Mouse (Mus musculus) thymus, postnatal 10 days (tissue): ENCODE measurements around the gene Kcnab2.

ENCODE experiments used
- DNase-seq, 2 experiments: peaks; one replicate each; pipeline ENCODE4 v3.0.0; 2021; ENCODE audit warnings: low spot score in 2 of 2

Gene Kcnab2

DNA sequence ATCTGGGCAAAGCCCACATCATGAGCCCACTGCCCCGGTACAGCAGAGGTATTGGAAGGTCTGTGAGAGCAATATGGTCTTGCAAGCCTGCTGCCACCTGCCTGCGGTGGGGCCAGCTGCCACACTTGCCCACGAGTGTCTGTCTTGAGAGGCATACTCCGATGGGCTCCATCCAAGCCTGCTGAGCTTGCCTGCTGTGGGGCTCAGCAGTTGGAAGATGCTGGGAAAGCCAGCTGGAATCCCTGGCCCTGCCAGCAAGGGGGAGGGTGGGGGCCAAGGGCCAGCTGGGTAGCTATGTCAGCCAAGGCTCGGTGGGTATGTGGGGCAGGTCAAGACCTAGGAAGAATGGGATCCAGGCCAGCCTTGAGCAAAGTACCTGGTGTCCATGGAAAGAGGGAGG lies 85.5 kb downstream of the Kcnab2 start:
- no peak for DNase-seq

DNA sequence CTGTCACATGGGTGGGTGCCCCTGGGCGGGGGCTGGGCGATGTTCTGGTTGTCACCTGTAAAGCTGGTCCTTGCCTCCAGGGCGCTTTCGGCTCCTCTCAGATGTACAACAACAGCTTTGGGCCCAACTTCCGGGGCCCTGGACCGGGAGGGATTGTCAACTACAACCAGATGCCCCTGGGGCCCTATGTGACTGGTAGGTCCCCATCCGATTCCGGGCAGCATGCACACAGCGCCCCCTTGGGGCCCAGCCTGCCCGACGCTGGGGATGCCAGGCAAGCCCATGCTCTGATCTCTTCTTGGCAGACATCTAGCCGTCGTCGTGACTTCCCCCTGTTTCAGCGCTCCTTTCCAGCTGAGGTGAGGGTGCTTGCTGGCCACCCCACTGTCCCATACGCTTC lies 92.0 kb downstream of the Kcnab2 start:
- peak; percentile 9 to 28 for DNase-seq

DNA sequence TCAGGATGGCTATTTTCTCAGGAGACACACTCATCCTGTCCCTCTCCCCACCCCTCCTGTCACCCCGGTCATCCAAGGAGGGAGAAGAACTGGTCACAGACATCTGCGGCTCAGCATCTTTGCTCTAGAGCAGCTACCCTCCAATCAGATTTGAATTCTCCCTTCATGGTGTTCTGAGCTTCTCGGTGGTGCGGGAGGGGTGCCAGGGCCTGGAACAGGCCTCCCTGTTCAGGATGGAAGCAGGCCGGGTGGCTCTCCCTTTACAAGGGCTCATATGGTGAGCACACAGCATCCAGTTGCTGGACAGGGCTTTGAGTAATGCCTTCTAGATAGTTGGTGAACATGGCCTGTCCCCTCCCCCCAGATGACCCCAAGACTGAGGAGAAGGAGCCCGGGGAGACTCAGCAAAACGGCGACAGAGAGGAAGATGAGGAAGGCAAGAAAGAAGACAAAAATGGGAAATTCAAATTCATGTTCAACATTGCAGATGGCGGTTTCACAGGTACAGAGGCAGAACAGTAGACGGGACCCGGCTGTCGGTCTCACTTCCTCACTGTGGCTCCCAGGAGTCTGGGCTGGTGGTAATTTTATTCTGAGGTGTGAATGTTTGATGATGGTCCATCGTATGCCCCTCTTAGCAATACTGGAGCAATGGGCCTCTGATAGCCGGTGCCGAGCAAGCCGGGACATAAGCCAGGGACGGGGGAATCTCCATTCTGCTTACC lies 95.0 kb downstream of the Kcnab2 start:
- no peak for DNase-seq

DNA sequence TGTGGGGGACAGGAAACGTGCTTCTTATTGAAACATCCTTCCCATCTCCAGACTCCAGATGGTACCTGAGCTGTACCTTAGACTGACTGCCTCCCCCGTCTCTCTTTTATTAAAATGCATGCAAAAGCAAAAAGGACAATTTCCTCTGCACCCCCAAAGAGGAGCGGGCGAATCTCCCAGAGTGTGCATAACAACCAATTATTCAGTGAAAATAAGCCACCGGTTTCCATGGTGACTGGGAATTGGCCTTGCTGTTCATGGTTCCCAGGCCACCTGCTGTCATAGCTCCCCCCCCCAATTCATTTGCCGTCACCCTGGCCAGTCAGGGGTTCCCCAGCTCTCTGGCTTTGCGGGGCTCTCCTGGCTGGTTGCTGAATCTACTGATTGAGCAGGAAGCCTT lies 112.4 kb downstream of the Kcnab2 start:
- no peak for DNase-seq

DNA sequence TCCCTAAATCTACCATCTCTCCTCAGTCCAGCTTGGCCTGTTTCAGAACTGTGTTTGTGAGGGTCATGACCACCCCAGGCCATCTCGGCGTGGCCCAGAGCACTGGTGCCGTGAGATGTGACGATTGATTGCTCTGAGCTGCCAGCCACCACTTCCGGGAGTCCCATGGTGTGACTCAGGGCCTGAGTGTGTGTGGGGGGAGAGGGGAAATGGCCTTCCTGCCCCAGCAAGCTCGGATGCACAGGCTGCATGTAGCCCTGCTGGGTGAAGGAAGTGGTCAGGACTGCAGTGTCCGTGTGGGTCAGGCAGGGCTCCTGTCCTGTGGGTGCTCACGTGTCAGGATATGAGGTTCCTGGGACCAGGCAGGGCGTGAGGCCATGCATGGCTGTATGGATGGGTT lies 115.5 kb downstream of the Kcnab2 start:
- DNase-seq = no peak

DNA sequence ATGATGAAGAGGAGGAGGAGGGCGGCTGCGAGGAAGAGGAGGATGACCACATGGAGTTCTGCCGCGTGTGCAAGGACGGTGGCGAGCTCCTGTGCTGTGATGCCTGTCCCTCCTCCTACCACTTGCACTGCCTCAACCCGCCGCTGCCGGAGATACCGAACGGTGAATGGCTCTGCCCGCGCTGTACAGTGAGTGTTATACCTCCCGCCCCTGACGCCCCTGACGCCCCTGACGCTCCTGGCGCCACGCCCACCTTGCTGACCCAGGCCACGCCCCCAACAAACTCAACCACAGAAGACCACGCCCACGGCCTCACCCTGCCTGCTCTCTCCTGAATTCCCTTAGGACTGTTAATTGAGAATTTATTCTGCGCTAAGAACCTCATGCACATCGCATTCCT lies 116.8 kb downstream of the Kcnab2 start:
- DNase-seq = peak in 1 of 2 experiments; percentile 25

DNA sequence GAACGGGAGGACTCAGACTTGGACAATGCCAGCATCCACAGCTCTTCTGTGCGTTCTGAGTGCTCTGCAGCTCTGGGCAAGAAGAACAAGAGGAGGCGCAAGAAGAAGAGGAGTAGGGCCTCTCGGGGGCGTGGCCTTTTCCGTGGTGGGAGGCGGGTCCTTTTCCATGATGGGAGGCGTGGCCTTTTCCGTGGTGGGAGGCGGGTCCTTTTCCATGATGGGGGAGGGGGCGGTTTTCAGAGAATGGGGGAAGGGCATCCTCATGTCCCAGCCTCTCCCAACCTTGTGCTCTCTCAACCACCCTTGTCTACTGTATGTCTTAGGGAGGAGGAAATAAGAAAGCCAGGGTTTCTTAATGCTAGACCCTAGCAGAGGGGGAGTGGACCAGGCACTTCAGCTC lies 118.0 kb downstream of the Kcnab2 start:
- no peak for DNase-seq

DNA sequence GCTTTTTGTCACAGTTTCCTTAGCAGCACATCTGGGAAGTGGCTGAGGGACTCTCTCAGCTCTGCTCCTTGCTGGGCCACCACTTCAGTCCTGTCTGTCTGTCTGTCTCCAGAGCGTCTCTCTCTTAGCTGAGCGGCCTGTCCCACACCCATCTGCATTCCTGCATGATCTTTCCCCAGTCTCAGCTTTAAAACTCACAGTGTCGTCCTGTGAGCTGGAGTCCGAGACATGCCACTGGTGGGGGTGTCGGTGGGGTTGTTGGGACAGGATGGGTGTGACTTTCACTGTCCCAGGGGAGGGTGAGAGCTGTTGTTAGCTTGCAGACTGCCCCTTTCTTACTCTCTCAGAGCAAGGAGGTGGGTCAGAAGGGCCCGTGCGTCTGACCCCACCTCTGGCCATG lies 122.0 kb downstream of the Kcnab2 start:
- DNase-seq = no peak

DNA sequence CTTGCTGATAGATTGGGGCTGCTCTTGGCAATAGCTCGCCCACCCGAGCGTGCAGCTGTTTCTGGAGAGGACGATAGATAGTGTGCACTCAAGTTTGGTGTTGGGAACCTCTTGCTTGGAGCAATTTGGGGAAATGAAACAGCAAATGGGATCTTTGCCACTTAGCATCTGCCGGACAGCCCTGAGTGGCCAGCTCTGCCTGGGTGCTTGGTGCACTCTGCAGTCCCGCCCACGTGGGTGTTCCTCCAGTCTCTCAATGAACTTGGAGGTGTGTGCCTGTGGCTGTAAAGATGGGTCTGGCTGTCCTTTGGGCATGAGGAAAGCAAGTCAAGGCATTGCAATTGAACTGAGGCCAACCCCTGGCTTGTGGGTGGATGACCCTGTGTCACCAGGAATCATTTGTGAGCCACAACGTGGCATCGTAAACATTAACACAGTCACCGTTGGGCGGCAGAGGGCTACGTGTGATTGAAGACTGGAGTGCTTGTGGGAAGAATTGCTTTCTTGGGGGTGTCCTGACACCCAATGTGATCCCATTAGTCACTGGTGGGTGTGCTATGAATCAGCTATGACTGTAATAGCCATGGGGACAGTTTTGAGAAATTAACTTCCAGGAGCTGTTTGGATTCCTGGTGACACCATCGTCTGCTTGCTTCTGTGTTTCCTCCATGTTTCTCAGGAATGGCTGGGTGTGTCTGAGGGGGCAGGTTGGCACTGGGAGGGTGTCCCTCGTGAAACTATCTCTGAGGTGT lies 123.6 kb downstream of the Kcnab2 start:
- no peak for DNase-seq

DNA sequence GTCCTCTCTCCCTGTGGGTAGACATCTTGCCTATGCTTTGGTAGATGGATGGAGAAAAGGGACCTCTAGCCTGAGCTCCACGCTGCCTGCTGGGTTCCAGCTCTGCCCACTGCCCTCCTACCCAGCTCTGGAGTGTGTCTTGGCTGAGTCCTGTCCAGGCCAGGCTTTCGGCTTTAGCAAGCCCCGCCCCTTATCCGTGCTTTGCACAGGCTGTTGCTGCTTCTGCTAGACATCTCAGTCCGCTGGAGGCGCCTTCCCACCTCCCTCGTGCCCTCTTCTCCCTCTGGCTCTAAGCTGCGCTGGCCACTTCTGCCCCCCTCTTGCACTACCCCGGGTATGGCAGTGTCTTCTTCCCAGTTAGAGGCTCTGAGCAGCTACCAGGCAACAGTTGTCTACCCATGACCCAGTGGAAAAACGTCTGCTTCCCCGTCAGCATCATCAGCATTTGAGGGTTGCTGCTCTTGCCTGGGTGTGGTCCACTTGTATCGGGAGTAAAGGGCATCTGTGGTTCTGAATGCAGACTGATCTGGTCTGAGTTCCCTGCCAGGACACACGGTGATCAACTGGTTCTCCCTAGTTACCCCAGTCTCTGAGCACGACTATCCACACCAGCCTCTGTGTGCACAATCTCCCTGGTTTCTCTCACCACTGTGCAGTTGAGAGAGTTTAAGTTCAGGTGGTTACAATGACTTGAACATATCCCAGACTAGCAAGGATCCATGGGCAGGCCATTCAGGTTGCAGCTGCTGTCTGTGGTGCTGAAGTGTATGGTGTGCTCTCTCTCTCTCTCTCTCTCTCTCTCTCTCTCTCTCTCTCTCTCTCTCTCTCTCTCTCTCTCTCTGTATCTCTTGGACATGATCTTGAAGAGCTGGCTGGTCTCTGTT lies 126.0 kb downstream of the Kcnab2 start:
- no peak for DNase-seq

DNA sequence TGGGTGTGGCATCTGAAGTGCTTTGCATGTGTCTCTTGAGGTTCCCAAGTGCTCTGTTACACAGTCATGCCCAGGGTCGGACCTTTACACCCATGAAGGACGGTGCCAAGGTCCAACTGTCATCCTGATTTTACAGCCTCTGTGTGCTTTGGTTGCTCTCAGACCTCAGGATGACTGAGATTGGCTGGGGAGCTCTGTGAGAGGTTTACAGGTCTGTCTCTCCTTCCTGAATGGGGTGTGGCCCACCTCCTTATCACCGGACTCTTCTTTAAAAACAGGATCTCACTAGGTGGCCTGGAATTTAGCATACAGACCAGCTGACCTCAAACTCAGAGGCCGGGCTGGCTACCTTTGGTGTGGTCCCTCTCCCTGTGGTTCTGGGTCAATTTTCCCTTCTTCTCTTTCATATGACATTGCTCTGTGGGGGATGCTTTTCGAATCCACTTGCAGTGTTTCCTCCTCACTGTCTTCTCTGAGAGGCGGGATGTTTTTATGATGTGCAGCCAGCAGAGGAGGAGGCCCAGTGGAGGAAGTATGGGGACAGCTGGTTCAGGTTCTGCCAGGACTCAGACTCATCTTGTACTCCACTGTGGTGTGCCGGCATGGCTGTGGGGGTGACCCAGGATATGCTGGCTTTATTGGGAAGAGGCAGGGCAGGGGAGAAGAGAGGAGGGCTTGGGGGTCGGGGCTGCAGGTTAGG lies 126.8 kb downstream of the Kcnab2 start:
- DNase-seq = no peak

DNA sequence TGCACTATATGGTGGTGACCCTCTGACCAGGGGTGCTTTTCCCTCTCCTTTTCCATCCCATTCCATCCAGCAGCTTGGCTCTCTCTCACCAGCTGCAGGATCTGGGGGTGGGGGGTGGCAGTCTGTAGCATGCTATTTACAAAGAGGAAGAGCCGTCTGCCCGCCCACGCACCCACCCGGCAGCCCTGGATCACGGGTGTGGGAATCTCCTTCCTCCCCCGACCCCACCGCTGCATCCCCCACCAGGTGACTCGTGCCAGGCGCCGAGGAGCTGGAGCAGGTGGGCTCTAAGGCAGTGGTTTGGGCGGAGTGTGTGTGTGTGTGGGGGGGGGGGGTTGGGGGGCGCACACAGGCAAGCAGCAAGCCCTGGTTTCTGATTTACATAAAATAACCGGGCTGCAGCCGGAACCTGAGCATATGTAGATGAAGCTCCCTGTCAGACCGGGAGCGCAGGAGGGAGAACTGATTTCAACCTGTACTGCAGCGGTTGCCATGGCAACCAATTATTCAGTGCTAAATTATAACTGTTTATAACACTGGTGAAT lies 127.8 kb downstream of the Kcnab2 start:
- no peak for DNase-seq

DNA sequence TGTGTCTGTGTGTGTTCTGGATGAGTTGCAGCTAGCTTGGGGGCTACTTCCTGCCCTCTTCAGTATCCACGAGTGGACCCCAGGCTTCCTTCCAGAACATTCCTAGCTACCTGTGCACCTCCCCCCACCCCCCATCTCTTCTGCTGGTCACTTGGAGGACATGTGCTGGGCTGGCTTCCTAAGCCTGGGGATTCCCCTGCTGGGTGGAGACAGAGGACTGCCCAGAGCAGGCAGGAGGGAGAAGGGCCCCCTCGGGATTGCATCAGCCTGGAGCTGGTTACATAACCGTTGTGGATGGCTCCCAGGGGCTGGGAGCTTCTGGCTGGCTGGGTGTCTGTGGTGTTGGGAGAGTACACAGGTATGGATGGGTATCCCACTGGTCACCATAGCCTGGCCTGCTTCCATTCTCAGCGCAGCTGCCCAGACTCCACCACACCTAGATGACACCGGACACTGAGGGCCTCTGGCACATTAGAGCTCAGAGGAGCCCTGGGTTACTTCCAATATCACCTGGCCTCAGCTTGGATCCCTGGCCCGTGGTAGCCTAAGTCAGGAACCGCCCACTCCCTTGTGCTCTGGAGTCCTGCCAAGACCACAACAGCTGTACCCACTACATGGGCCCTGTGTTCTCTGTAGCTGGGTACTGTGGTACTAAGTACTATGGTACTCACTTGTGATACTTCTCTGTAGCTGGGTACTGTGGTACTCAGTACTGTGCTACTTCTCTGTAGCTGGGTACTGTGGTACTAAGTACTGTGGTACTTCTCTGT lies 132.4 kb downstream of the Kcnab2 start:
- DNase-seq = no peak

DNA sequence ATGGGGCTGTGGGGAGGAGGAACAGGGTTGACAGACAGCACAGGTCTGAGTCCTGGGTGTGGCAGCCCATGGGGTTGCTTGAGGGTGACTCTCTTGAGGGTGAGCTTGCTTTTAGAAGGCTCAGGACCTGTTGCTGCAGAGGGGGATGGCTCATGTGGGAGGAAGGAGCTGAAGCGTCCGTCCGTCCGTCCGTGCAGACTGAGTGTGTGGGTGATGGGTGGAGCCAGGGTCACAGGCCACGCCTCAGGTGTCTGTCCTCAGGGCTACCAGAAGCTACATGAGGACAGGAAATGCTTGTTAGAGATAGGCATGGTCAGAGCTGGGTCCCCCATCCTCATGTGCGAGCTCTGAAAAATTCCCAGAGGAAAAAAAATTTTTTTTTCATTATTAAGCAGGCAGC lies 133.0 kb downstream of the Kcnab2 start:
- no peak for DNase-seq

DNA sequence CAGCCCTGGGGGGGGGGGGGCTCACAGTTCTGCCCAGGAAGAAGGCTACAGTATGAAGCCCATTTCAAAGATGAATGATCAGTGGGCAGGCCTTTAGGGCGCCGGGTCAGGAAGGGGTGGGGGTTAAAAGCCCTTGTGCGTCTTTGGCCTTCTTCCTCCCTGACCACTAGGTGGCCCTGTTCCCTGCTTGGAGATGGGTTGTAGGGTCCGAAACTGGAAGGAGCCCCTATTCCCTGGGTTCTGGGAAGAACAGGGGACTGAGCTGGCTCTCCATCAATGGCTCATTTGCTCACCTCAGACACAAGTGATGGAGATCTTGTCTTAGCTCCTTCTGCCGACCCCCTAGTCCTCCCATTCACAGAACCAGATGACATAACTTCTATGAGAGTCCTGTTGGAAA lies 134.4 kb downstream of the Kcnab2 start:
- no peak for DNase-seq
